Mouse (Mus musculus): ENCODE measurements around the gene Ccdc186.
"Not testable (repeated sequence)": the region's sequence is repeated elsewhere in the genome, so short reads cannot be mapped to it uniquely, and the experiment has no call there.

Gene Ccdc186

GRCm38 (mm10) chr19:56801656-56802351 lies 20.2 kb downstream of the Ccdc186 start:
- no peak for DNase-seq (ENCODE audit: low read depth, low spot score)

GRCm38 (mm10) chr19:56800930-56801655 lies 20.9 kb downstream of the Ccdc186 start:
- no peak for DNase-seq (ENCODE audit: low read depth, low spot score)

- DNase-seq (ENCODE audit: low read depth, low spot score) = no peak
Measured at GRCm38 (mm10) chr19:56800226-56800625, 21.8 kb downstream of the Ccdc186 start.

- DNase-seq (ENCODE audit: low read depth, low spot score) = no peak
Measured at GRCm38 (mm10) chr19:56797376-56797775, 24.6 kb downstream of the Ccdc186 start.

- no peak for DNase-seq (ENCODE audit: low read depth, low spot score)
Measured at GRCm38 (mm10) chr19:56788952-56789351, 33.0 kb downstream of the Ccdc186 start.

GRCm38 (mm10) chr19:56787911-56788310 lies 34.1 kb downstream of the Ccdc186 start:
- peak; percentile 83 for DNase-seq (ENCODE audit: low read depth, low spot score)

- not testable (repeated sequence) for DNase-seq (ENCODE audit: low read depth, low spot score)
Measured at GRCm38 (mm10) chr19:56778532-56778931, 43.5 kb downstream of the Ccdc186 start.

- peak; percentile 42 for DNase-seq (ENCODE audit: low read depth, low spot score)
Measured at GRCm38 (mm10) chr19:56776719-56777382, 45.1 kb downstream of the Ccdc186 start.

GRCm38 (mm10) chr19:56775893-56776718 lies 45.9 kb downstream of the Ccdc186 start:
- no peak for DNase-seq (ENCODE audit: low read depth, low spot score)

GRCm38 (mm10) chr19:56774971-56775892 lies 46.8 kb downstream of the Ccdc186 start:
- DNase-seq (ENCODE audit: low read depth, low spot score) = no peak

- peak; percentile 36 for DNase-seq (ENCODE audit: low read depth, low spot score)
Measured at GRCm38 (mm10) chr19:56774408-56774962, 47.5 kb downstream of the Ccdc186 start.

GRCm38 (mm10) chr19:56773393-56773971 lies 48.5 kb downstream of the Ccdc186 start:
- no peak for DNase-seq (ENCODE audit: low read depth, low spot score)

- no peak for DNase-seq (ENCODE audit: low read depth, low spot score)
Measured at GRCm38 (mm10) chr19:56772158-56772557, 49.8 kb downstream of the Ccdc186 start.

GRCm38 (mm10) chr19:56769024-56769423 lies 53.0 kb downstream of the Ccdc186 start:
- no peak for DNase-seq (ENCODE audit: low read depth, low spot score)

- no peak for DNase-seq (ENCODE audit: low read depth, low spot score)
Measured at GRCm38 (mm10) chr19:56762686-56763085, 59.3 kb downstream of the Ccdc186 start.

- DNase-seq (ENCODE audit: low read depth, low spot score) = no peak
Measured at GRCm38 (mm10) chr19:56761727-56762126, 60.3 kb downstream of the Ccdc186 start.

GRCm38 (mm10) chr19:56761096-56761495 lies 60.9 kb downstream of the Ccdc186 start:
- DNase-seq (ENCODE audit: low read depth, low spot score) = no peak

- DNase-seq (ENCODE audit: low read depth, low spot score) = no peak
Measured at GRCm38 (mm10) chr19:56760306-56760940, 61.6 kb downstream of the Ccdc186 start.

GRCm38 (mm10) chr19:56759740-56760139 lies 62.2 kb downstream of the Ccdc186 start:
- DNase-seq (ENCODE audit: low read depth, low spot score) = no peak
